Mouse (Mus musculus): Measurements from ENCODE around the gene Srbd1. TPM values are rescaled to one million over a fixed set of nuclear protein-coding genes. Genes with fewer than 3 reads are reported as not detected.

Gene Srbd1
- polyA plus RNA-seq, 1 experiment from 2014 or later, result 17.7 TPM

DNA sequence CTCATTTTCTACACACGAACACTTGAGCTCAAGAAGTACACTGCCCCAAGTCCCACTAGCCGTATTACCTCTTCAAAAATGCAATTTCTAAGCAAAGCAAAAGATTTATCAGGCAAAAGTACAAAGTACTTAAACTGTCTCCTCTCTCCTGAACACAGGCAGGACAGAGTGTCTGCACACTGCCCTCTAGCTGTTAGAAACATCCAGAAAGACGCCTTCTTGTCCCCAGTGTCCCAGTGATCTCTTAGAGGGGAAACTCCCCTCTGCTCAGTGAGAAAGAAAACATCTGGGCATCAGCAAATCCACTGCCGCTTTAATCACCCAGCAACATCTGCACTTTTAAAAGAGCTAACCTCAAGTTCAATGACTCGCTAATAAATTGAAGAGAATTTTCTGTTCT is 12.4 kb downstream of the Srbd1 start:
- 79% methylated on average over 5 of the region's 5 CpGs for WGBS
- Histone ChIP-seq H3K4me2 (replicated peaks) (no peak overlapping the region), H3K36me3 (peaks cover 45% of the 10 kb centered on the region), H3K4me1 (replicated peaks) (no peaks in the 10 kb centered on the region), H3K27ac (no peak overlapping the region), H3K9me3 (no peaks in the 10 kb centered on the region), H3K9ac (replicated peaks) (no peak overlapping the region), H3K4me3 (replicated peaks) (no peak overlapping the region), H3K27me3 (no peaks in the 10 kb centered on the region)
- ATAC-seq, result no peak

- no peaks in the 10 kb centered on the region for H3K27me3 ChIP-seq
- no peaks in the 10 kb centered on the region for H3K9me3 ChIP-seq
- no peak for ATAC-seq
- 96% methylated on average over 5 of the region's 5 CpGs for WGBS
- H3K4me1 ChIP-seq (replicated peaks), result no peaks in the 10 kb centered on the region
- no peak overlapping the region for H3K4me3 ChIP-seq (replicated peaks)
- H3K9ac ChIP-seq (replicated peaks), result no peak overlapping the region
- no peak overlapping the region for H3K27ac ChIP-seq
- H3K36me3 ChIP-seq, result peaks cover 43% of the 10 kb centered on the region
- H3K4me2 ChIP-seq (replicated peaks), result no peak overlapping the region
Observed at GRCm38 (mm10) chr17:86128198-86128597, 16.8 kb downstream of the Srbd1 start.

DNA sequence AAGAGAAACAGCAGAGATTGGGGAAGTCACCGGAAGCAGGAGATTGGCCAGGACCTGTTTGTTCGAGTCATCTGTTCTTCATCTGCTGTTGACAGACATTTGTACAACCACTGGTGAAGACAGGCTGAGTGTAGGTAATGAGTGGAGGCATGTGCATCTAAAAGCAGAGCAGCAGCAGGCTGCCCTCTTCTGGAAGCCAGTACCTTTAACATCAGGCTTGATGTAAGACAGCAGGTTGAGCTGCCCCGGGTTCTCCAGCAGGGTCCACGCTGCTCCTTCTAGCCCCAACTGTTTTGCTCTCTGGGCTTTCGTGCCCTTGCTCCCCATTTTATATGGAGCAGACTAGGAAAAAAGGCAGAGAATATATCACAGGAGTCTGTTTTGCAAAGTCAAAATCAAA is 19.1 kb downstream of the Srbd1 start:
- no peak overlapping the region for H3K27ac ChIP-seq
- H3K27me3 ChIP-seq, result no peaks in the 10 kb centered on the region
- no peak for ATAC-seq
- H3K36me3 ChIP-seq, result peaks cover 52% of the 10 kb centered on the region
- no peaks in the 10 kb centered on the region for H3K9me3 ChIP-seq
- H3K4me3 ChIP-seq (replicated peaks), result no peak overlapping the region
- 88% methylated on average over 5 of the region's 5 CpGs for WGBS
- no peak overlapping the region for H3K9ac ChIP-seq (replicated peaks)
- no peak overlapping the region for H3K4me2 ChIP-seq (replicated peaks)
- no peaks in the 10 kb centered on the region for H3K4me1 ChIP-seq (replicated peaks)

- no peak overlapping the region for H3K4me3 ChIP-seq (replicated peaks)
- H3K4me2 ChIP-seq (replicated peaks), result no peak overlapping the region
- no peak overlapping the region for H3K27ac ChIP-seq
- no peak overlapping the region for H3K9ac ChIP-seq (replicated peaks)
- no peaks in the 10 kb centered on the region for H3K9me3 ChIP-seq
- no peak for ATAC-seq
- peaks cover 42% of the 10 kb centered on the region for H3K36me3 ChIP-seq
- WGBS, result 94% methylated on average over 3 of the region's 3 CpGs
- H3K27me3 ChIP-seq, result no peaks in the 10 kb centered on the region
- no peaks in the 10 kb centered on the region for H3K4me1 ChIP-seq (replicated peaks)
Observed at GRCm38 (mm10) chr17:86123146-86123545, 21.8 kb downstream of the Srbd1 start.

DNA sequence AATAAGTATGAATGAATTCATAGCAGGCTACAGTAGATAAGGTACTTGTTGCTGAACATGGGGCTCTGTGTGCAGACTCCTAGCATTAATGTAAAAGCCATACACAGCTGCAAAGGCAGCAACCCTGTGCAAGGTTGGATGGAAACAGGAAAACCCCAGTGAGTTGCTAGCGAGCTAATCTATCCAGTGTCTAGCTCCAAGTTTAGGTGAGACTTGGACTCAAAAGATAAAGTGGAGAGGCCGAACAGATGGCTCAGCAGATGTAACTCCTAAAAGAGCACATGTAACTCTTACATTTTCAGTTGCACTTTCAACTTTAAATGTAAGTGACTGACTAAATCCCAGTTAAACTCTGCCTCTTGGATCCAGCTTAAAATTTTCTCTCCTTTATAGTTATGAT is 48.1 kb downstream of the Srbd1 start:
- Histone ChIP-seq H3K4me1 (replicated peaks) (no peaks in the 10 kb centered on the region), H3K36me3 (peaks cover 14% of the 10 kb centered on the region), H3K4me2 (replicated peaks) (no peak overlapping the region), H3K9me3 (no peaks in the 10 kb centered on the region), H3K27me3 (no peaks in the 10 kb centered on the region), H3K9ac (replicated peaks) (no peak overlapping the region), H3K27ac (no peak overlapping the region), H3K4me3 (replicated peaks) (no peak overlapping the region)
- no peak for ATAC-seq
- 92% methylated on average over 2 of the region's 2 CpGs for WGBS

DNA sequence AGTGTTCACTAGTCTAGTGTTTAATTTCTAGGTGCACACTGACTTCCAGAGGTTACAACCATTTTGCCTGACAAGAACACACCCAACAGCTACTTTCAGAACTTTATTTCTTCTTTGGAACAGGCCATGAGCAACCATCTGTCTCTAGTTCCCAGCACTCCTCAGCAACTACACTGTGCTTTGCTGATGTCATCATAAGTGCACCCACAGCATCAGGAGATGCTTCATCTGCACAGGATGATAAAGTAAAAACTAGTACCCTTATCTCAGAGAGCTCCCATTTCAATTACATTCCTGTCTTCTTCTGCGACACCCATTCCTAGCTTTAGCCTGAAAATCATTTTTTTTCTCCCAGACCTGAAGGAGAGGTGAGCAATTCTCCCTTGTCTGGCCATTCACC is 51.9 kb downstream of the Srbd1 start:
- Histone ChIP-seq H3K9ac (replicated peaks) (no peak overlapping the region), H3K36me3 (peaks cover 14% of the 10 kb centered on the region), H3K4me2 (replicated peaks) (no peak overlapping the region), H3K4me3 (replicated peaks) (no peak overlapping the region), H3K27me3 (no peaks in the 10 kb centered on the region), H3K4me1 (replicated peaks) (peaks cover 8% of the 10 kb centered on the region; the same call in 1 of the 2 replicates), H3K27ac (no peak overlapping the region), H3K9me3 (no peaks in the 10 kb centered on the region)
- ATAC-seq, result no peak
- WGBS, result 95% methylated on average over 1 of the region's 1 CpGs

DNA sequence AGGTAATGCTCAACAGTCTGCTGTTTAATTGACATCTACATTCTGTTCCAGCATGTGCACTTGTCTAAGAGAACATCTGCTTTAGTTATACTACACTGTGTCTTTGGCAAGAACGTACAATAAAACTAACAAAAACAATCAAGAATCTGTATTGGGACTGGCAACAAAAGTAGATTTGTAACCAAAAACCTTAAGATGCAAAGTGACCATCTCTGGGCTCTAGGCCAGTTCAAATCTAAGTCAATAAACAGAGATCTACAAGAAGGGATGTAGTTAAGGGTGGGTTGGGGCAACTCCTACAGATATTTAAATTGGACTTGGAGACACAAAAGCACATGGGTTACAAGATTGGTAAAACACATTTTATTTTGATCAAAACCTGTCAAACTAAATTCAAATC is 53.3 kb downstream of the Srbd1 start:
- Histone ChIP-seq H3K36me3 (peaks cover 5% of the 10 kb centered on the region), H3K9me3 (no peaks in the 10 kb centered on the region), H3K27ac (no peak overlapping the region), H3K4me1 (replicated peaks) (peaks cover 8% of the 10 kb centered on the region; the same call in 1 of the 2 replicates), H3K4me2 (replicated peaks) (no peak overlapping the region), H3K27me3 (no peaks in the 10 kb centered on the region), H3K4me3 (replicated peaks) (no peak overlapping the region), H3K9ac (replicated peaks) (no peak overlapping the region)
- no peak for ATAC-seq
- 87% methylated on average over 1 of the region's 1 CpGs for WGBS

- no peak overlapping the region for H3K27ac ChIP-seq
- no peak overlapping the region for H3K9ac ChIP-seq (replicated peaks)
- H3K4me2 ChIP-seq (replicated peaks), result no peak overlapping the region
- WGBS, result 54% methylated on average over 9 of the region's 9 CpGs
- no peaks in the 10 kb centered on the region for H3K9me3 ChIP-seq
- no peak for ATAC-seq
- no peak overlapping the region for H3K4me3 ChIP-seq (replicated peaks)
- no peaks in the 10 kb centered on the region; the same call in 1 of the 2 replicates for H3K36me3 ChIP-seq
- peaks cover 8% of the 10 kb centered on the region; the same call in 1 of the 2 replicates for H3K4me1 ChIP-seq (replicated peaks)
- no peaks in the 10 kb centered on the region for H3K27me3 ChIP-seq
Observed at GRCm38 (mm10) chr17:86089893-86090588, 54.9 kb downstream of the Srbd1 start.

DNA sequence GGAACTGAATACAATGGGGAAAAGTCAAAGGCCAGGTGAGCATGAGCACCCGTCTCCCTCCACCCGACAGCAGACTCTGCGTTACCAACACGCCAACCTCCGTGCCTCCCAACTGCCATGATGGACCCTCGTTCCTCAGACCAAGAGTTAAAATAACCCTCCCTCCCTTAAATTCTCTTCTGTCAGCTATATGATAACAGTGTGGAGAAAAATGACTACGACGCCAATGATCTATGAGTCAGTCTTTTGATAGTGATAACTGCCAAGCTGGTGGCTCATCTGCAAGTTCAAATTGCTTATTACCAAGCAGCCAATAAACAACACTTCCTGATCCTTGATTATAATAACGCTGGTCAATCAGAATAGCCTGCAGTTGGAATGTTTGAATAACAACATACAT is 57.1 kb downstream of the Srbd1 start:
- no peaks in the 10 kb centered on the region for H3K9me3 ChIP-seq
- H3K9ac ChIP-seq (replicated peaks), result no peak overlapping the region
- H3K4me3 ChIP-seq (replicated peaks), result no peak overlapping the region
- no peaks in the 10 kb centered on the region; the same call in 1 of the 2 replicates for H3K36me3 ChIP-seq
- WGBS, result 95% methylated on average over 9 of the region's 9 CpGs
- H3K4me2 ChIP-seq (replicated peaks), result no peak overlapping the region
- H3K27me3 ChIP-seq, result no peaks in the 10 kb centered on the region
- H3K27ac ChIP-seq, result no peak overlapping the region
- peaks cover 13% of the 10 kb centered on the region; the same call in 1 of the 2 replicates for H3K4me1 ChIP-seq (replicated peaks)
- no peak for ATAC-seq

DNA sequence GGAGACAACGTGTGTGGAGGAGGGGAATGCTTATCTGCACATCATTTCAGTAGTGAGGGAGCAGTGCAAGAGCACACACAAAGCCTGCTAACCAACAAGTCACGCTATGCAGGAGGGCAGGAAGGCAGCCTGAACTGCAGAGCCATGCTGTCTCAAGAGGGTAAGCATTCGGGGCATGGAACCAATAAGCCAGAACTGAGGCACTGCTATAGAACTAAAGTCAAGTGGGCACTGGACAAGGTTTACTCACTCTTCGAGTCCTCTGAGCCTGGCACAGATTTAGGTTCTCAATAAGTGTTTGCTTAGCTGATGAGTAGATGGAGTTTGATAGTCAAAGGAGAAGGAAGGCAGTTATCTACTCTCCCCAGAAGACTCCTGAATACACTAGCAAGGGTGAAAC is 58.8 kb downstream of the Srbd1 start:
- no peaks in the 10 kb centered on the region; the same call in 1 of the 2 replicates for H3K36me3 ChIP-seq
- peaks cover 14% of the 10 kb centered on the region; the same call in 1 of the 2 replicates for H3K4me1 ChIP-seq (replicated peaks)
- ATAC-seq, result no peak
- WGBS, result 86% methylated on average over 4 of the region's 4 CpGs
- no peaks in the 10 kb centered on the region for H3K9me3 ChIP-seq
- H3K27ac ChIP-seq, result no peak overlapping the region
- no peaks in the 10 kb centered on the region for H3K27me3 ChIP-seq
- no peak overlapping the region for H3K4me2 ChIP-seq (replicated peaks)
- H3K9ac ChIP-seq (replicated peaks), result no peak overlapping the region
- no peak overlapping the region for H3K4me3 ChIP-seq (replicated peaks)

DNA sequence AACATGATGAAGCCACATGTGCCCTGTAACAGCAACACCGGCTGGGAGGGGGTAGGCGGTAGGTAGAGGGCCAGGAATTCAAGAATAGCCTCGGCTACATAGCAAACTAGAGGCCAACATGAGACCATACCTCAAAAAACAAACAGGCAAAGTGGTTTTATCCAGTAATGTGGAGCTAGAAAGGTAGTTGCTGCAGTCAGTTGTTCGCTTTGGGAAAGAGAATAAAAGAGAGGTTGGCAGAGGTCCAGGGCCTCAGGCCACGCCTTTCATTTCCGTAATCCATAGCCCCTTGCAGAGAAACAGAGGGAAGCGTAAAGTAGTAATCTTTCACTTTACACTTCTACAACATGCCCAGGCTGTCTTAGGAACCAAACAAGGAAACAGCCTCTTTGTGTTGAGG is 61.8 kb downstream of the Srbd1 start:
- H3K36me3 ChIP-seq, result no peaks in the 10 kb centered on the region; the same call in 1 of the 2 replicates
- H3K4me2 ChIP-seq (replicated peaks), result no peak overlapping the region
- H3K4me3 ChIP-seq (replicated peaks), result no peak overlapping the region
- peaks cover 6% of the 10 kb centered on the region; the same call in 1 of the 2 replicates for H3K4me1 ChIP-seq (replicated peaks)
- H3K27me3 ChIP-seq, result no peaks in the 10 kb centered on the region
- H3K9me3 ChIP-seq, result no peaks in the 10 kb centered on the region
- no peak overlapping the region for H3K27ac ChIP-seq
- ATAC-seq, result no peak
- H3K9ac ChIP-seq (replicated peaks), result no peak overlapping the region
- WGBS, result 58% methylated on average over 7 of the region's 7 CpGs

DNA sequence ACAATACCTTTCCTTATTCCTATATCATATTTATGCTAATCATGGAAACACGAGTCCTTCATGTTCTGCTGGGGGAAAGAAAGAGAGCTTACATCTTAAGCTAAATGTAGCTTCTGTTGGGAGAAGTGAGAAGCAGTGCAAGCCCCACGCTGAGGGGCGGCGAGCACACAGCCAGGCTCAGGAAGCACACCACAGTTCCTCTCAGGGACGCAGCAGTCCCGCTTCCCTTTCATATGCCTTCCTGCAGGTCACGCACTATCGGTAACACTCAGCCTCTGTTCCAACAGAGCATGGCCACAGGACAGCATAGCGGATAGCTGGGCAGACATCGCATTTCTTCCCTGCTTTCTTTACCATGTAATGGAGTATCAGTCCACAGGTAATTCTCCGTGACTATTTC is 66.9 kb downstream of the Srbd1 start:
- H3K36me3 ChIP-seq, result no peaks in the 10 kb centered on the region
- WGBS, result 78% methylated on average over 11 of the region's 11 CpGs
- ATAC-seq, result no peak

GRCm38 (mm10) chr17:86067444-86067843 is 77.5 kb downstream of the Srbd1 start:
- H3K9ac ChIP-seq (replicated peaks), result no peak overlapping the region
- H3K36me3 ChIP-seq, result no peaks in the 10 kb centered on the region
- no peaks in the 10 kb centered on the region for H3K4me1 ChIP-seq (replicated peaks)
- ATAC-seq, result no peak
- no peak overlapping the region for H3K4me2 ChIP-seq (replicated peaks)
- no peaks in the 10 kb centered on the region for H3K9me3 ChIP-seq
- H3K27ac ChIP-seq, result no peak overlapping the region
- H3K4me3 ChIP-seq (replicated peaks), result no peak overlapping the region
- H3K27me3 ChIP-seq, result no peaks in the 10 kb centered on the region
- 96% methylated on average over 3 of the region's 3 CpGs for WGBS

More for the DNA sequence above, 66.9 kb downstream of the Srbd1 start:
- H3K9ac ChIP-seq (replicated peaks), result no peak overlapping the region
- H3K4me3 ChIP-seq (replicated peaks), result no peak overlapping the region
- H3K27ac ChIP-seq, result no peak overlapping the region
- H3K27me3 ChIP-seq, result no peaks in the 10 kb centered on the region
- peaks cover 6% of the 10 kb centered on the region; the same call in 1 of the 2 replicates for H3K4me1 ChIP-seq (replicated peaks)
- no peak overlapping the region for H3K4me2 ChIP-seq (replicated peaks)
- H3K9me3 ChIP-seq, result no peaks in the 10 kb centered on the region
